Mouse (Mus musculus) liver, embryonic 11.5 days (tissue): ENCODE results near the gene Kcnk7. TPM values are rescaled to one million over a fixed set of nuclear protein-coding genes. Genes with fewer than 3 reads are reported as not detected.

Experiments used
- ATAC-seq: fragments of 200-750 bp; cut with Nextera tagmentation; replicated peaks from 2 replicates; pipeline ENCODE4 v1.8.0; 2017; ENCODE audit warnings: moderate number of reproducible peaks, mild to moderate bottlenecking, moderate TSS enrichment, moderate library complexity; ENCODE audit not compliant: low FRiP score
- DNase-seq: peaks from one replicate; pipeline ENCODE4 v3.0.0-alpha.2; 2017; ENCODE audit warnings: low spot score
- H3K27ac ChIP-seq: fragments of 300-500 bp; sonication (generic); 2 replicates; pipeline ENCODE4 v1.5.1; 2014; ENCODE audit warnings: mild to moderate bottlenecking, low read depth, low read length, control low read depth
- H3K27me3 ChIP-seq: fragments of 300-500 bp; sonication (generic); replicated peaks from 2 replicates; pipeline ENCODE4 v1.6.1; 2014; ENCODE audit warnings: low read length, mixed read lengths; ENCODE audit not compliant: control insufficient read depth, insufficient read depth
- H3K36me3 ChIP-seq: fragments of 300-500 bp; sonication (generic); 2 replicates; pipeline ENCODE4 v1.6.1; 2014; ENCODE audit warnings: mild to moderate bottlenecking, low read length, moderate library complexity, mixed read lengths; ENCODE audit not compliant: control insufficient read depth, insufficient read depth
- H3K4me1 ChIP-seq: fragments of 300-500 bp; sonication (generic); replicated peaks from 2 replicates; pipeline ENCODE4 v1.6.1; 2014; ENCODE audit warnings: low read length, mixed read lengths; ENCODE audit not compliant: control insufficient read depth, insufficient read depth
- H3K4me2 ChIP-seq: fragments of 300-500 bp; sonication (generic); 2 replicates; pipeline ENCODE4 v1.6.1; 2014; ENCODE audit warnings: mild to moderate bottlenecking, control low read depth, moderate library complexity
- H3K4me3 ChIP-seq: fragments of 300-500 bp; sonication (generic); 2 replicates; pipeline ENCODE4 v1.5.1; 2014; ENCODE audit warnings: low read depth, low read length, control low read depth
- H3K9ac ChIP-seq: fragments of 300-500 bp; sonication (generic); 2 replicates; pipeline ENCODE4 v1.6.1; 2014; ENCODE audit warnings: low read depth, low read length, control low read depth
- H3K9me3 ChIP-seq: fragments of 300-500 bp; sonication (generic); 2 replicates; pipeline ENCODE4 v1.6.1; 2016; ENCODE audit warnings: low read length, inconsistent platforms, mixed read lengths; ENCODE audit not compliant: control insufficient read depth
- WGBS: fragments of 180-500 bp; shearing (Covaris S2); extraction: QIAGEN DNeasy Blood & Tissue Kit; methylation state at CpG from one replicate; pipeline ENCODE4 v1.1.7; 2014; 5-methylcytosine and 5-hydroxymethylcytosine counted together
- polyA plus RNA-seq: library from polyadenylated mRNA; unstranded; fragments of >200 nt; fragmentation: Nextera tagmentation; extraction: Ambion mirVana; gene quantifications from 2 replicates; pipeline ENCODE4 v1.2.1, GENCODE M21; 2014

Kcnk7 gene
- polyA plus RNA-seq: 0.14 TPM in 1 of 2 replicates, not detected in the other

DNA sequence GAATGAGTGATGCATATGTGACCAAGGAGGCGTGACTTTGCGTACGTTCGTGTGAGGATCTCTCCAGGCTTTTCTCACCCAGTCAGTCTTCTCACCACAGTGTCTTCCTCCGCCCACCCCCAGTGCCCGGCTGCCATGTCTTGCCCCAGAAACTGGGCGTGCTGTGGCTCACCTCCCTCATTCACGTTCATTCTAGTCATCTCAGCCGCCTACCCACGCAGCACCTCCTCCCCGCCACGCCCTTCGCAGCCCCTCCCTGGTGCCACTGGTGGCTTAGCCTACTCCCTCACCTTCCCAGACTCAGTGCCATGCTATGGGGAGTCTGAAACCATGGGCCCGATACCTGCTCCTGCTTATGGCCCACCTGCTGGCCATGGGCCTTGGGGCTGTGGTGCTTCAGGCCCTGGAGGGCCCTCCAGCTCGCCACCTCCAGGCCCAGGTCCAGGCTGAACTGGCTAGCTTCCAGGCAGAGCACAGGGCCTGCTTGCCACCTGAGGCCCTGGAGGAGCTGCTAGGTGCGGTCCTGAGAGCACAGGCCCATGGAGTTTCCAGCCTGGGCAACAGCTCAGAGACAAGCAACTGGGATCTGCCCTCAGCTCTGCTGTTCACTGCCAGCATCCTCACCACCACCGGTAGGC, at the start of gene Kcnk7:
Gene Kcnk7, plus strand, starts transcription at position 205 of the 638 bp plus-strand sequence.
- H3K9ac ChIP-seq: 0 out of 2 replicates have a peak within 1 kb of the TSS, but pooled peaks have one; percentile 28
- peak within 1 kb of the TSS; percentile 40; the same call in 1 of the 2 replicates for H3K27ac ChIP-seq
- H3K9me3 ChIP-seq: no peaks in the 10 kb centered on the region
- no peaks in the 10 kb centered on the region for H3K27me3 ChIP-seq
- ATAC-seq (peak; percentile 40), DNase-seq (no peak)
- H3K4me2 ChIP-seq: peak within 1 kb of the TSS; percentile 8; the same call in 1 of the 2 replicates
- WGBS: 64% methylated on average over 17 of the region's 17 CpGs
- H3K36me3 ChIP-seq: peaks cover 50% of the 10 kb centered on the region
- peaks cover 16% of the 10 kb centered on the region for H3K4me1 ChIP-seq
- no peak within 1 kb of the TSS for H3K4me3 ChIP-seq

DNA sequence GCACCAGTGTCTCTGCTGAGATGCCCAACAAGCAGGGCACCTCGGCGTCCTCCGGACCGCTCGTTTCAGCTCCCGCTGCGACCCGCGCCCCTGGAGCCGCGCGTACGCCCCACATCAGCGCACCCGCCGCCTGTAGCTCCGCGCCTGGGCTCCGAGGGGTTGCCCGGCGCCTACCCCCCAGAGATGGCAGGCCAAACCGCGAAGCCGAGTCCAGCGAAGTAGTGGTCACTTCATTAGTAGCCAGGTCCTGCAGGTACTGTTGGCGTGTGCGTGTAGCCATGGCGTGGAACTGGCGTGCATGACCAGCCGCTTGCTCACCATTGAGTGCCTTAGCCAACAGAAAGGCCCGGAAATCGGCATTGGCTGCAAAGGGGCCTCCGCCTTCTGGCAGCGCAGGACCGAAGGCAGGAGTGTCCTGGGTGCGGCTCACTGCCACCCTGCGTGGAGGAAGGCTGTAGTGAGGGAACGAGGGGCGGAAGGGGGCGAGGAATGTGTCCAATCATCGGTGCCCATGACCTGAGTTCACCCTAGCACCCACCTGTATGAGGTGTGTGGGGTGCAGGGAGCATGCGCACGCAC, 49.4 kb upstream of the Kcnk7 start:
- H3K9ac ChIP-seq: no peak overlapping the region
- peaks cover 36% of the 10 kb centered on the region for H3K36me3 ChIP-seq
- H3K9me3 ChIP-seq: no peaks in the 10 kb centered on the region

DNA sequence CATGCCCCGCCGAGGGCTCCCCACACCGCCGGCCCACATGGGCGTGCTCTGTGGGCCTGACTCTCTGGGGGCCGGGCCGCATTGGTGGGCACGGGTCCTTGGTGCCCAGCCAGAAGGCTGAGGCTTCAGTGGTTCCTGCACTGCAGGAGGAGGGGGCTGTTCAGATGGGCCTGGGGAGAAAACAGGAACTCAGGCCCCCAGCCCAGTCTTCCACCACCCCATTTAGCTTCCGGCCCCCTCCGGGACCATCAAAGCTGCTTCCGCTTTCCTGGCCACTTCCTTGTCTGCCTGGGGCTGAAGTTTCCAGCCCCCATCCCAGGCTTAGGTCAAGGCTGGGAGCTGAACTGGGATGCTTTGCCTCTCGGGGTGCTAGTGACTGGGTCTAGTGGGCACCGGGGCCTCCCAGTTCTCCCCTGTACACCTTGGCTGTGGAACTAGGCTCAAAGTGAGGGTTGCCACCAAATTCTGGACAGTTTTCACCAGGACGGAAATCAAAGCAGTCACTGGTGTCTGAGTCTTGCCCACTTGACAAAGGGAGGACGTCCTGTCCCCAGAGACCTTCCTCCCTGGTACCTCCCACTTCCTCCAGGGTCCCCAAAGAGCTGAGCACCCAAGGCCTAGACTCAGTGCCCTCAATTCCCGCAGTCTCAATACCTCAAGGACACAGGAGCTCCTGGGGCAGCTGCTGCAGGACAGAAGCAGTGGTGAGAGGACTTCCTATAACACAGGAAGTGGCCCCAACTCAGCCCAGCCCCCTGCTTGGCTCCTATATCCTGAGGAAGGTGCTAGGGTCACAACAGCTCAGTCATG, 43.0 kb upstream of the Kcnk7 start:
- peak overlapping the region; percentile 85 for H3K4me2 ChIP-seq
- no peaks in the 10 kb centered on the region for H3K9me3 ChIP-seq
- no peak for ATAC-seq
- H3K4me3 ChIP-seq: peak overlapping the region; percentile 44
- peak overlapping the region; percentile 64 for H3K9ac ChIP-seq
- H3K36me3 ChIP-seq: peaks cover 16% of the 10 kb centered on the region; the same call in 1 of the 2 replicates
- DNase-seq: no peak
- H3K27ac ChIP-seq: peak overlapping the region; percentile 71
- 36% methylated on average over 16 of the region's 16 CpGs for WGBS
- H3K27me3 ChIP-seq: no peaks in the 10 kb centered on the region
- peaks cover 52% of the 10 kb centered on the region for H3K4me1 ChIP-seq

More for the DNA sequence above, 49.4 kb upstream of the Kcnk7 start:
- H3K4me1 ChIP-seq: peaks cover 16% of the 10 kb centered on the region
- ATAC-seq (no peak), DNase-seq (no peak)
- 0 out of 2 replicates have a peak, but pooled peaks cover 3% of the 10 kb centered on the region for H3K27me3 ChIP-seq
- H3K4me2 ChIP-seq: peak overlapping the region; percentile 74
- peak overlapping the region; percentile 47 for H3K4me3 ChIP-seq
- 54% methylated on average over 43 of the region's 43 CpGs for WGBS
- no peak overlapping the region for H3K27ac ChIP-seq

DNA sequence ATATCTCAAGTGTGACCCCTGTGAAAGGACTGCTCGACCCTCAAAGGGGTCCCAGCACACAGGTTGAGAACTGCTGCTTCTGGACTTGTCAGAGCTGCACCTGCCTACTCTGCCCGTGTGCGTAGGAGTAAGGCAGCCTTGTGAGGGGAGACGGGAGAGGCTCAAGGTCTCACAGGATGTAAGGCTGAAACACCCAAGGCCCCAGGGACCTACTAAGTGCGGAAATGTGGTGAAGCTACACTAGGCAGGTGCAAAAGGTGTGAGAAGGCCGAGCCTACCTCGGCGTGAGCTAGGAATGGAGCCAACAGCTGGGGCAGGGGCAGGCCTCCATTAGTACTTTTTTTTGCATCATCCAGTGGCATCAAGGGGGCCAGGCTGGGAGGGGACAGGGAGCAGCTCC, 41.9 kb upstream of the Kcnk7 start:
- no peak for DNase-seq
- Histone ChIP-seq H3K27ac (peak overlapping the region; percentile 91; the same call in 1 of the 2 replicates), H3K9ac (peak overlapping the region; percentile 71), H3K36me3 (peaks cover 27% of the 10 kb centered on the region), H3K4me2 (peak overlapping the region; percentile 85), H3K9me3 (no peaks in the 10 kb centered on the region), H3K27me3 (no peaks in the 10 kb centered on the region), H3K4me1 (peaks cover 57% of the 10 kb centered on the region), H3K4me3 (peak overlapping the region; percentile 61)
- no peak for ATAC-seq
- WGBS: 60% methylated on average over 8 of the region's 8 CpGs

DNA sequence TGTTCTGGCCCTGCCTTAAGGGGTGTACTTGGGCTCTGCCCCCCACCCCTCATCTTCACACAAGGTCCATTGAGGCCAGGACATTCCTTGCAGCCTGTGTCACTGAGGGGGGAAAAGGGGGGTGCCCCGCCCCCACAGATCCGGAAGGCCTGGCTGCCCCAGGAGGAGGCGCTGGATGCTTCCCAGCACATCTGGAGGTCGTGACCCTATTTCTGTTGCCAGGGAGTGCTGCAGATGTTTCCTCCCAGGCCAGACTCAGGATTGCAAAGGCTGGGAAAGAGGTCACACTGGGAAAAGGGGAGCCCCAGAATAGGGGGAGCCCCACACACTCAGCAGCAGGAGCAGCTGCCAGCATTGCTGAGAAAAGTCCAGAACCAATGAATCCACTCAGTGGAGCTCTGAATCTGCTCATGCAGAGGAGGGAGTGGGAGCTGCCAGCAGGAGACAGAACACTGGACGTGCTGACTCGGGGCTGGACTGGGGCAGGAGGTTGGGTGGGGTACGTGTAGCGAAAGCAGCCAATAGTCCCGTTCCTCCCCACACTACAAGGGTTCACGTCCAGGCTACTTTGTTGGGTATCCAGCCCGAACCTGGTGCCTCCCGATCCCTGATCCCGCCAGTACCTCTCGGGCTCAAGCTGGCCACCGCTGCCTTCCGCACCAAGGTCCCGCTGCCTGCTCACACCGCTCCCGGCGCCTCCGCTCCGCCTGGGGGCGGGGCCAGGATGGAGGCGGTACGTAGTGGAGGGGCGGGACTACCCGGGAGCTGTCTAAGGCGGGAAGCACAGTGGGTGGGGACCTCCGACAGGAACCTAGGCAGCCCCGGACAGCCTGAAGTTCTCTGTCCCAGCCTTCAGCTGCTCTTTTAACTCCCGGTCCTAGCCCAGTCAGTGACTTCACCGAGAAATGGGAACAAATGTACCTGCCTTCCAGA, 40.9 kb upstream of the Kcnk7 start, which contains the start of gene Sipa1:
Gene Sipa1, minus strand, starts transcription at position 727 of the 933 bp plus-strand sequence.
- Histone ChIP-seq H3K27me3 (no peaks in the 10 kb centered on the region), H3K4me1 (peaks cover 57% of the 10 kb centered on the region), H3K9ac (peak within 1 kb of the TSS; percentile 71), H3K36me3 (peaks cover 28% of the 10 kb centered on the region), H3K9me3 (no peaks in the 10 kb centered on the region), H3K4me2 (peak within 1 kb of the TSS; percentile 85), H3K4me3 (peak within 1 kb of the TSS; percentile 61), H3K27ac (peak within 1 kb of the TSS; percentile 91)
- ATAC-seq: peak; percentile 90
- DNase-seq: peak; percentile 96
- WGBS: 2% methylated on average over 32 of the region's 32 CpGs

DNA sequence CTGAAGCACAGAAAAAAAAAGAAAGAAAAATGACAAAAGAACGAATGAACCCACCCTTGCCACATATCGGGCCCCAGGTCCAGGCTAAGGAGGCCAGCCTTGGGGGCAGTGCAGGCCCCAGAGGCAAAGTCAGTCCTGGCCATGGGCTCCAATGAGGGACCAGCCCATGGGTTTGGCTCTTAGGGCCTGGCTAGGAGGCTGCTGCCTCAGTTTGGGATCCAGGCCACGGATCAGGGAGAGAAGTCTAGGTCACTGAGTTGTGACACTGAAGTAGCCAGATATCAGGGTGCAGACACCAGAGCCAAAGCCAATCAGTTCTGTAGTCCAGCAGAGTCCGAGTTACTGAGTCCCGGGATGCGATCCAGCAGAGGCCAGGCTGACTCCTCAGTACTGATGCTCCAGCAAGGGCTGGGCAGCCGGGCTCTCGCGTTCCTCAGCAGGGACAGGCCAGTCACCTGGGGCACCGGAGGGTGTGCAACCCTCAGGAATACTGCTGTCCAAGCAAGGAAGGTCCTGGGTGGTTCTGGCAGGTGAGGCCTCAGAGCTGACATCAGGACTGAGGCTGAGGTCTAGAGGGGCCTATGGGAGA, 39.4 kb upstream of the Kcnk7 start:
- H3K9me3 ChIP-seq: no peaks in the 10 kb centered on the region
- H3K36me3 ChIP-seq: peaks cover 22% of the 10 kb centered on the region
- peaks cover 57% of the 10 kb centered on the region for H3K4me1 ChIP-seq
- DNase-seq (no peak), ATAC-seq (no peak)
- no peak overlapping the region for H3K4me3 ChIP-seq
- H3K9ac ChIP-seq: peak overlapping the region; percentile 50
- H3K4me2 ChIP-seq: peak overlapping the region; percentile 85
- H3K27ac ChIP-seq: peak overlapping the region; percentile 91
- no peaks in the 10 kb centered on the region for H3K27me3 ChIP-seq
- 87% methylated on average over 10 of the region's 10 CpGs for WGBS

DNA sequence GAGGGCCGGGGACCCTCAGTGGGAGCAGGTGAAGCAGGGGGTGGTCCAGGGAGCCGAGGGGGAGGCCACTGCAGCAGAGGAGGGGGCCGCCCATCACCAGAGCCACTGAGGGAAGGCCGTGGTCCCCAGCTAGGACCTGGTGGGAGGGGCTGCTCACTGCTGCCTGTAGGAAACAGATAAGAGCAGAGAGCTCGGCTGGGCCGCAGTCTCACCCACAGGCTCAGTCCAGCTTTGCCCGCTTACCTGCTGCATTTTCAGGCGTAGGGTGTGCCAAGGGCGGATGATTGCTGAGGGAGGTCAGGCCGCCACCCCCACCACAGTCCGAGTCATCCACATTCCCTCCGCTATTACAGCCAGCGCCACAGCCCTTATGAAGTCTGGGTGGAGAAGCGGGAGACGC, 38.7 kb upstream of the Kcnk7 start:
- Histone ChIP-seq H3K9me3 (no peaks in the 10 kb centered on the region), H3K4me3 (no peak overlapping the region), H3K4me2 (peak overlapping the region; percentile 85), H3K9ac (peak overlapping the region; percentile 50), H3K4me1 (peaks cover 51% of the 10 kb centered on the region), H3K27ac (peak overlapping the region; percentile 91), H3K36me3 (peaks cover 20% of the 10 kb centered on the region), H3K27me3 (no peaks in the 10 kb centered on the region)
- ATAC-seq: peak; percentile 83
- peak; percentile 61 for DNase-seq
- WGBS: 44% methylated on average over 15 of the region's 15 CpGs
